Mouse (Mus musculus) CH12.LX (cell line): ENCODE results near the gene Kcnj11. TPM values are rescaled to one million over a fixed set of nuclear protein-coding genes. Genes with fewer than 3 reads are reported as not detected.

ENCODE experiments used
- DNase-seq: peaks from one replicate; pipeline ENCODE4 v3.0.0-alpha.2; 2013; ENCODE audit errors: extremely low read depth
- H3K27ac ChIP-seq: 2 replicates; pipeline ENCODE4 v1.5.1; 2012; ENCODE audit warnings: low read depth, mild to moderate bottlenecking, control low read depth, moderate library complexity; ENCODE audit not compliant: insufficient read depth
- H3K27me3 ChIP-seq: replicated peaks from 2 replicates; pipeline ENCODE3; 2012; ENCODE audit warnings: inconsistent platforms
- H3K36me3 ChIP-seq, 2 experiments: replicated peaks in 1 of 2; 2 replicates each; pipeline versions ENCODE3 to v1.6.1; 2012; ENCODE audit warnings: inconsistent platforms in 1 of 2, low read length in 1 of 2, mild to moderate bottlenecking in 1 of 2, mixed read lengths in 1 of 2, moderate library complexity in 1 of 2; ENCODE audit not compliant: control insufficient read depth in 1 of 2, insufficient read depth in 1 of 2
- H3K4me1 ChIP-seq, 2 experiments: 2 replicates each; pipeline ENCODE4 v1.6.1; 2012; ENCODE audit warnings: inconsistent platforms in 1 of 2, moderate library complexity in 1 of 2; ENCODE audit not compliant: insufficient read depth in 2 of 2, control insufficient read depth in 1 of 2
- H3K4me2 ChIP-seq: 2 replicates; pipeline ENCODE4 v1.6.1; 2012; ENCODE audit warnings: low read depth, mild to moderate bottlenecking, control low read depth; ENCODE audit not compliant: poor library complexity, insufficient read depth, severe bottlenecking
- H3K4me3 ChIP-seq, 3 experiments: fragments of 150-350 bp in 1 of 3; sonication (generic) in 1 of 3; replicated peaks in 1 of 3; 2 replicates each; pipeline versions ENCODE3 to v1.5.1; 2011 to 2012; ENCODE audit warnings: low read depth in 2 of 3, low read length in 2 of 3, mild to moderate bottlenecking in 2 of 3, moderate library complexity in 2 of 3, control low read depth in 1 of 3, improper control_type of control experiment in 1 of 3, inconsistent platforms in 1 of 3, mixed read lengths in 1 of 3; ENCODE audit not compliant: poor library complexity in 1 of 3
- H3K79me2 ChIP-seq: replicated peaks from 2 replicates; pipeline ENCODE4 v1.6.1; 2012; ENCODE audit warnings: mild to moderate bottlenecking, moderate library complexity; ENCODE audit not compliant: control insufficient read depth, poor library complexity, insufficient read depth, severe bottlenecking; ENCODE audit errors: extremely low read depth
- H3K9ac ChIP-seq: 2 replicates; pipeline ENCODE4 v1.6.1; 2012; ENCODE audit warnings: low read depth, mild to moderate bottlenecking, control low read depth, moderate library complexity; ENCODE audit not compliant: insufficient read depth
- H3K9me3 ChIP-seq: replicated peaks from 2 replicates; pipeline ENCODE3; 2012; ENCODE audit warnings: low read length, inconsistent platforms, mixed read lengths
- BHLHE40 ChIP-seq: IDR thresholded peaks from 2 replicates; pipeline ENCODE4 v1.6.1; 2011; ENCODE audit warnings: mild to moderate bottlenecking, low read depth, low read length, improper control_type of control experiment
- E2F4 ChIP-seq: IDR thresholded peaks from 2 replicates; pipeline ENCODE4 v1.6.1; 2011; ENCODE audit warnings: low read depth, low read length, improper control_type of control experiment; ENCODE audit not compliant: insufficient replicate concordance
- ELF1 ChIP-seq: IDR thresholded peaks from 2 replicates; pipeline ENCODE4 v1.6.1; 2014; ENCODE audit warnings: low read depth, mild to moderate bottlenecking, inconsistent platforms, low read length, improper control_type of control experiment
- EP300 ChIP-seq: IDR thresholded peaks from 2 replicates; pipeline ENCODE4 v1.6.1; 2011; ENCODE audit warnings: low read length, improper control_type of control experiment
- ETS1 ChIP-seq: conservative IDR thresholded peaks from 2 replicates; pipeline ENCODE4 v1.6.1; 2012; ENCODE audit warnings: low read depth, mild to moderate bottlenecking, inconsistent platforms, low read length, improper control_type of control experiment, moderate library complexity
- HCFC1 ChIP-seq: IDR thresholded peaks from 2 replicates; pipeline ENCODE4 v1.6.1; 2012; ENCODE audit warnings: low read depth, mild to moderate bottlenecking, inconsistent platforms, low read length, improper control_type of control experiment
- IRF4 ChIP-seq: IDR thresholded peaks from 2 replicates; pipeline ENCODE4 v1.6.1; 2014; ENCODE audit warnings: low read depth, mild to moderate bottlenecking, inconsistent platforms, low read length, improper control_type of control experiment
- KAT2A ChIP-seq: IDR thresholded peaks from 2 replicates; pipeline ENCODE4 v1.6.1; 2012; ENCODE audit warnings: low read length, improper control_type of control experiment, inconsistent platforms; ENCODE audit not compliant: insufficient replicate concordance
- MAFK ChIP-seq: IDR thresholded peaks from 2 replicates; pipeline ENCODE4 v1.6.1; 2011; ENCODE audit warnings: low read length, improper control_type of control experiment; ENCODE audit not compliant: insufficient replicate concordance
- MAX ChIP-seq: IDR thresholded peaks from 2 replicates; pipeline ENCODE4 v1.6.1; 2011; ENCODE audit warnings: low read length, improper control_type of control experiment
- MAZ ChIP-seq: IDR thresholded peaks from 2 replicates; pipeline ENCODE4 v1.6.1; 2012; ENCODE audit warnings: low read depth, mild to moderate bottlenecking, inconsistent platforms, low read length, improper control_type of control experiment, moderate library complexity
- MEF2A ChIP-seq: IDR thresholded peaks from 2 replicates; pipeline ENCODE4 v1.6.1; 2014; ENCODE audit warnings: low read depth, mild to moderate bottlenecking, inconsistent platforms, low read length, improper control_type of control experiment, borderline replicate concordance
- MXI1 ChIP-seq: IDR thresholded peaks from 2 replicates; pipeline ENCODE4 v1.6.1; 2011; ENCODE audit warnings: mild to moderate bottlenecking, low read depth, low read length, improper control_type of control experiment
- NELFE ChIP-seq: IDR thresholded peaks from 2 replicates; pipeline ENCODE4 v1.6.1; 2011; ENCODE audit warnings: low read depth, low read length, improper control_type of control experiment
- NRF1 ChIP-seq: IDR thresholded peaks from 2 replicates; pipeline ENCODE4 v1.6.1; 2014; ENCODE audit warnings: low read depth, mild to moderate bottlenecking, inconsistent platforms, low read length, improper control_type of control experiment, moderate library complexity
- PAX5 ChIP-seq: IDR thresholded peaks from 2 replicates; pipeline ENCODE4 v1.6.1; 2012; ENCODE audit warnings: low read length, inconsistent platforms, mixed read lengths
- POLR2AphosphoS2 ChIP-seq: IDR thresholded peaks from 2 replicates; pipeline ENCODE4 v1.6.1; 2011; ENCODE audit warnings: low read depth, low read length, improper control_type of control experiment
- RAD21 ChIP-seq: IDR thresholded peaks from 2 replicates; pipeline ENCODE4 v1.6.1; 2011; ENCODE audit warnings: low read depth, mild to moderate bottlenecking, low read length, improper control_type of control experiment, moderate library complexity
- RCOR1 ChIP-seq: conservative IDR thresholded peaks from 2 replicates; pipeline ENCODE4 v1.6.1; 2012; ENCODE audit warnings: low read depth, mild to moderate bottlenecking, inconsistent platforms, low read length, improper control_type of control experiment
- SIN3A ChIP-seq: IDR thresholded peaks from 2 replicates; pipeline ENCODE4 v1.6.1; 2012; ENCODE audit warnings: low read length, improper control_type of control experiment, inconsistent platforms
- SMC3 ChIP-seq: IDR thresholded peaks from 2 replicates; pipeline ENCODE4 v1.6.1; 2011; ENCODE audit warnings: low read depth, low read length, improper control_type of control experiment
- TCF12 ChIP-seq: IDR thresholded peaks from 2 replicates; pipeline ENCODE4 v1.6.1; 2014; ENCODE audit warnings: low read depth, mild to moderate bottlenecking, inconsistent platforms, low read length, improper control_type of control experiment
- UBTF ChIP-seq: IDR thresholded peaks from 2 replicates; pipeline ENCODE4 v1.6.1; 2012; ENCODE audit warnings: low read depth, mild to moderate bottlenecking, inconsistent platforms, low read length, improper control_type of control experiment, moderate library complexity
- USF2 ChIP-seq: conservative IDR thresholded peaks from 2 replicates; pipeline ENCODE4 v1.6.1; 2011; ENCODE audit warnings: low read depth, low read length, improper control_type of control experiment
- ZKSCAN1 ChIP-seq: IDR thresholded peaks from 2 replicates; pipeline ENCODE4 v1.6.1; 2012; ENCODE audit warnings: low read depth, inconsistent platforms, low read length, improper control_type of control experiment, borderline replicate concordance
- ZMIZ1 ChIP-seq: IDR thresholded peaks from 2 replicates; pipeline ENCODE4 v1.6.1; 2012; ENCODE audit warnings: low read depth, mild to moderate bottlenecking, inconsistent platforms, low read length, improper control_type of control experiment
- dilution Hi-C: fragments of 300-500 bp; cut with MboI; formaldehyde crosslinking; loops from 2 replicates; pipeline ENCODE4 v1.14.3; 2020; ENCODE audit warnings: low sequenced_read_pairs; ENCODE audit not compliant: extremely low pct_unique_long_range_greater_than_20kb, extremely low pct_ligation_motif_present
- in situ Hi-C: fragments of 300-500 bp; cut with MboI; formaldehyde crosslinking; loops from 3 replicates; pipeline ENCODE4 v1.14.3; 2019; ENCODE audit warnings: low sequenced_read_pairs, low pct_ligation_motif_present, low pct_unique_long_range_greater_than_20kb, mixed read lengths
- polyA plus RNA-seq: library from polyadenylated mRNA; unstranded; fragments of >175 nt; gene quantifications from 2 replicates; pipeline ENCODE4 v1.2.1, GENCODE M21; 2012; ENCODE audit warnings: low read depth; ENCODE audit not compliant: insufficient read length
- total RNA-seq, 2 experiments: library from RNA; depleted of rRNA; stranded (reverse); fragments of 300-350 nt in 1 of 2; fragments of >200 nt in 1 of 2; gene quantifications; 2 replicates each; pipeline ENCODE4 v1.2.3; 2012 to 2014

The Kcnj11 gene
- total and polyA plus RNA-seq, 3 experiments, result not detected

DNA sequence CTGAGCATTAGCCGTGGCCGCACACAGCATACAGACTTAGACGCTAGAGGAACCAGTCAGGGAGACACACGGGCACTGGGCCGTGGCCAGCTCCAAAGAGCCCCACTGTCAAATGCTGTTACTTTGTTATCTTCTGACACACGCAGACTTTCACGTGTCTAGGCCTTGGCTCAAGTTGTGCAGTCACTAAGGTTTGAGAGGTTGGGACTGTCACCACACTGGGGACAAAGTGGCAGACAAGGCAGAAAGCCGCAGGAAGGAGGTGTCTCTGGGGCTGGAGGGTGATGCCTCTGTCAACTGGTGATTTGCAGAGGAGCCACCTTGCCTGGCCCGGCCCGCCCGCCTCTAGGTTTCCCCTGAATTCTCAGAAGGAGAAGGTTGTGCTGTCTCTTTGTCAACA, 24.8 kb upstream of the Kcnj11 start:
- dilution Hi-C loops (no loop called here), in situ Hi-C loops (no loop called here)
- Histone ChIP-seq H3K9me3 (peaks cover 8% of the 10 kb centered on the region), H3K4me3 (no peak overlapping the region), H3K36me3 (no peaks in the 10 kb centered on the region), H3K9ac (no peak overlapping the region), H3K79me2 (no peaks in the 10 kb centered on the region), H3K4me2 (no peak overlapping the region), H3K27me3 (peaks cover 88% of the 10 kb centered on the region), H3K4me1 (no peaks in the 10 kb centered on the region), H3K27ac (no peak overlapping the region)
- TF ChIP-seq PAX5, result no peak
- no peak for TF ChIP-seq MAZ
- TF ChIP-seq ELF1, result no peak
- no peak for TF ChIP-seq BHLHE40
- no peak for TF ChIP-seq POLR2AphosphoS2
- TF ChIP-seq NELFE, result no peak
- TF ChIP-seq ZMIZ1, result no peak
- TF ChIP-seq ETS1, result no peak
- TF ChIP-seq MAFK, result no peak
- TF ChIP-seq KAT2A, result no peak
- no peak for TF ChIP-seq MXI1
- no peak for TF ChIP-seq MAX
- no peak for TF ChIP-seq EP300
- no peak for TF ChIP-seq RAD21
- no peak for TF ChIP-seq IRF4
- no peak for TF ChIP-seq SMC3
- no peak for TF ChIP-seq RCOR1
- no peak for TF ChIP-seq ZKSCAN1
- TF ChIP-seq NRF1, result no peak
- no peak for TF ChIP-seq UBTF
- DNase-seq, result no peak

DNA sequence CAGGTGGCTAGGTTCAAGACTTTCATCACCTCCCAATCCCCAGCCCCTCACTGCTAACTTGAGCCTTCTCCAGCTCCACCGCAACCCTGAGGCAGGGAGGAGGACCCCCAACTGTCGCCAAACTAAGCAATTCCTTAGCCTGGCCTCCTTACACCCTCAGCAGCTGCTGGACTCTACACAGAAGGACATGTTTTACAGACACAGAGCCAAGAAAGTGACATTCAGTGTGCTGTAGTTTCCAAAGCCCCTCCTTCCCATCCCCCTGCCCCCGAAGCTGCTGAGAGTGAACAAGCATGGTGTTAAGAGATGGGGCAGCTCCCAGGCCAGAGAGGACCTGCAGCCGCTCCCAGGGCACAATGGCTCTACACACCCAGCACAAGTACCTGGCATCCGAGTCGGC, 23.9 kb upstream of the Kcnj11 start:
- Histone ChIP-seq H3K4me2 (no peak overlapping the region), H3K9me3 (peaks cover 8% of the 10 kb centered on the region), H3K36me3 (no peaks in the 10 kb centered on the region), H3K4me1 (no peaks in the 10 kb centered on the region), H3K4me3 (no peak overlapping the region), H3K79me2 (no peaks in the 10 kb centered on the region), H3K27me3 (peaks cover 89% of the 10 kb centered on the region), H3K9ac (no peak overlapping the region), H3K27ac (no peak overlapping the region)
- DNase-seq, result no peak
- dilution Hi-C loops, result no loop called here
- TF ChIP-seq UBTF (no peak), TCF12 (no peak), KAT2A (no peak), MAFK (no peak), HCFC1 (no peak), ETS1 (no peak), USF2 (no peak), E2F4 (no peak), SIN3A (no peak), MEF2A (no peak), MXI1 (no peak), POLR2AphosphoS2 (no peak), SMC3 (no peak)
- in situ Hi-C loops, result no loop called here
